Mouse (Mus musculus): ENCODE data around the gene Ywhag.

The Ywhag gene

DNA sequence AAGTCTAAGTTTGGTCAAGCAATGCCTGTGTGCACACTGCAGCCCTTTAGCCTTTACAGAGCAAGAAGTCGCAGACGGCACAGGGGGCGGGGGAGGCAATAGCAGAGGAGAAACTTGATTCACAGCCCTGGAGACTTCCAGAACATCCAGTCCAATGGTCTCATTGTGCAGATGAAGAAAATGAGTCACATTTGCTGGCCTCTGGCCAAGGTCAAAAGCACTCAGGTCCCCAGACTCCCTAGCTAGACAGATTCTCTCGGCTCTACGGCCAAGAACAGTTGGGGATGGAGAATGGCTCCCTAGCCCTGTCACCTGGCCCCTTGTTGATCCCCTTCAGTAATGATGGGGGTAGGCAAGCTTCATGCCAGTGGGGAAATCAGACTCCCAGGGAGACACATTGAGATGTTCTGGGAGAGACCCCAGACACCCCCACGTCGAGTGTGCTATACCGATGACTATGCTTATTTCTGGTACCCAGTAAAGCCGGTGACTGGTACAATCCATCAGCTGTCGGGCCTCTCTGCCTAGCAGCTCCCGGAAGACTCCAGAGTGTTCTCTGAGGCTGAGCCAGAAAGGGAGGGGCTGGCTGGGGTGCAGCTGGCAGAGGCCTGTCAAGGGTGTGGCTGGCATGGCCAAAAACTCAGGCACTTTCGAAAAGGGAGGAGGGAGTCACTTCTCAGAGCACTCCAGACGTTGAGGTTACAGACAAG is 54.8 kb downstream of the Ywhag start:
- peak; percentile 32 to 76 for DNase-seq

DNA sequence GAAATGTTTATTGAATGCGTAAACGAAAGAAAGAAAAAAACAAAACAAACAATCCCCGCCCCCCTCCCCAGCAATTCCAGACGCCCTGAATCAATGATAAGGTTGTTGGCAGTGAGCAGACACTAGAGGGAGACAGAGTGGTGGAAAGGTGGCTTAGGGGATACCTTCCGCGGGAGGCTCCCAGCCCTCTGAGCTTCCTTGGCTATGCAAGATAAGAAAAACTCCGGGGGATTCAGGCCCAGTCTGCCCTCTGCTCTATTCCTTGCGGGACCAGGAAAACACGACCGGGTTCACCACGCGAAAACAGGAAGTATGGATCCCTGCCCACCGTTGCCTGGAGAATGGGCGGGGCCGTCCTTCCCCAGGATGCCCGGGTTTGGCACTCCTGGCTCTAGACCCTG is 56.6 kb downstream of the Ywhag start:
- DNase-seq, result peak; percentile 77 to 81

- DNase-seq, result peak; percentile 77 to 84
These were observed 57.2 kb downstream of the Ywhag start for GRCm38 (mm10) chr5:135877180-135877579.

GRCm38 (mm10) chr5:135873753-135874152 is 60.7 kb downstream of the Ywhag start:
- no peak for DNase-seq

DNA sequence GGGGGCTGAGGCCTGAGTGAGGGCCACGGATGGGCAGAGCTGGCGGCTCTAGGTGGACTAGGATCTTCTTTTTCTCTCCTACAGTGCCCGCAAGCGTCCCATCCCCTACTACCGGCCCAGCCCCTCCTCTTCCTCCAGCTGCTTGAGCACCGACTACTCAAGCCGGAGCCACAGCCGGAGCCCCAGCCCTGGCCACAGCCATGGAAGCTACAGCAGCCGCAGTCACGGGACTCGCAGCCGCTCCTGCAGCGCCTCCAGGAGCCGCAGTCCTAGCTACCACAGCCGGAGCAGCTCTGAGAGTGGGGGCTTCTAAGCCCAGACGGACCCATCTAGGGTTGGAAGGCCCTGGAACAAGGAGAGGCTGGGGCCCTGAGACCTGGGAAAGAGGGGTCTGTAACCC is 61.4 kb downstream of the Ywhag start:
- no peak for DNase-seq

- no peak for DNase-seq
These were observed 63.9 kb downstream of the Ywhag start for GRCm38 (mm10) chr5:135870505-135870904.

GRCm38 (mm10) chr5:135869661-135870423 is 64.6 kb downstream of the Ywhag start:
- no peak for DNase-seq

DNA sequence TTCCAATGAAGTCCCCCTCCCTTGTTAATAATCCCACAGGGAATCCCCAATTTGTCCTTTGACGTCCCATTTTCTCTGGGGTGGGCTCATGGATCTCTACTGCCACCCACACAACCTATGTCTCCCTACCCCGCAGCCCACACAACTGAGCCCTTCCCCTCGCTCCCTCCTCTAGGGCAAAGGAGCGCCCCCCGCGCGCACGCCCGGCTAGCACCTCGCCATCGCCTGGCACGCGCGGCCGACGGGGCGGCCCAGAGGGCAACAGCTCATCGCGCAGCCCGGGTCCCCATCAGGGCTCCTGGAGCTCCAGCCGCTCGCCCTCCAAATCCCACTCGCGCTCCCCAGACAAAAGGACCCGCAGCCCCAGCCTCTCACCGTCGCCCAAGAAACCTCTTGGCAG is 65.8 kb downstream of the Ywhag start:
- DNase-seq, result no peak

DNA sequence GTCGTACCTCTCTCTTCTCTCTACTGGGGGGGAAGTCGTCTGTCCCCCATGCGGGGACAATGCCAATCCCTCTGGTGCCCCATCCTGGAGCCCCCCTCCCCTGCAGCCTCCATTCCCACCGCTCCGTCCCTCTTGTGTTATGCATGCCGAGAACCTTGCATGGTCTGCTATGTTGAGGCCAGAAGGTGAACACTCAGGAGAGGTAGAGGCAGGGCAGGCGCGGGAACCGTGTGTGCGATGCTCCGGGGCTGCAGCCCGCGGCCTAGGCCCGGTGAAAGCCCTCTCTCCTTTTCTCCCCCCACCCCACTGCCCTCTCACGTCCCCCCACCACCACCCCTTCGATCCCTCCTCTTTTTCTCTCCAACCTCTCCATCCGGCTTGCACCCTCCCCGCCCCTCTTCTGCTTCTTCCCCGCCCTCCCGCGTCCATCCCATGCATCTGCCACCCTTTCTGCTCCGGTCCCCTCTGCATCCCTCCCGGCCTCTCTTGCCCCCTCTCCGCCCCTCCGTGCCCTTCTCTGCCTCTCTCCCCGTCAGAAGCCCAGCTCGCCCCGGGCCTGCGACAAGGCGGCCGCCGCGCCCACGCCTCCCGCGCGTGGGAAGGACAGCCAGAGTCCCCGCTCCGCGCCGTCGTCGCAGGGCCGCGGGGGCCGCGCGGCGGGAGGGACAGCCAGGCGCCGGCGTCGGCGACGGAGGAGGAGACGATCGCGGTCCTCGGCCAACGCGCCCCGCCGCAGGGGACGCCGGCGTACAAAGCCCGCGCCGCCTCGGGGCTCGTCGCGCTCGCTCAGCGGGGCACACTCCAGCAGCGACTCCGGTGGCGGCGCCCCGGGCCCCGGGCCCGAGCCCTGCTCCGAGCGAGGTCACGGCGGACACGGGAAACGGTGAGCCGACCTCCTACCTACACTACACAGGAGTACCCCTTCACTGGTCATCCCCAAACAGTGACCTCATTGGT is 66.5 kb downstream of the Ywhag start:
- peak in 1 of 2 experiments; percentile 24 for DNase-seq

GRCm38 (mm10) chr5:135866662-135867061 is 67.8 kb downstream of the Ywhag start:
- no peak for DNase-seq

All from cerebellum, postnatal 14 days (tissue).